Mouse (Mus musculus) erythroid progenitor cell, adult 5-6 weeks (primary cell): ENCODE data around the gene Wipf2. TPM values are rescaled to one million over a fixed set of nuclear protein-coding genes. Genes with fewer than 3 reads are reported as not detected.
"Not testable (repeated sequence)": the region's sequence is repeated elsewhere in the genome, so short reads cannot be mapped to it uniquely, and the experiment has no call there.

Experiments used
- ATAC-seq: replicated peaks from 2 replicates; pipeline ENCODE4 v1.8.0; 2016; ENCODE audit warnings: moderate number of reproducible peaks, mild to moderate bottlenecking, moderate TSS enrichment, inconsistent platforms; ENCODE audit not compliant: poor library complexity, low FRiP score, severe bottlenecking
- total RNA-seq, 2 experiments: library from RNA; stranded (forward) in 1 of 2; stranded (reverse) in 1 of 2; fragments of 150-400 nt in 1 of 2; fragments of 186-747, 209-891 nt in 1 of 2; gene quantifications; 2 replicates each; pipeline versions ENCODE4 v1.2.3 to v1.2.4; 2015 to 2017; ENCODE audit warnings: low replicate concordance in 2 of 2

Wipf2 gene
- total RNA-seq, 2 experiments from 2014 or later, result 8.2 to 15.1 TPM

DNA sequence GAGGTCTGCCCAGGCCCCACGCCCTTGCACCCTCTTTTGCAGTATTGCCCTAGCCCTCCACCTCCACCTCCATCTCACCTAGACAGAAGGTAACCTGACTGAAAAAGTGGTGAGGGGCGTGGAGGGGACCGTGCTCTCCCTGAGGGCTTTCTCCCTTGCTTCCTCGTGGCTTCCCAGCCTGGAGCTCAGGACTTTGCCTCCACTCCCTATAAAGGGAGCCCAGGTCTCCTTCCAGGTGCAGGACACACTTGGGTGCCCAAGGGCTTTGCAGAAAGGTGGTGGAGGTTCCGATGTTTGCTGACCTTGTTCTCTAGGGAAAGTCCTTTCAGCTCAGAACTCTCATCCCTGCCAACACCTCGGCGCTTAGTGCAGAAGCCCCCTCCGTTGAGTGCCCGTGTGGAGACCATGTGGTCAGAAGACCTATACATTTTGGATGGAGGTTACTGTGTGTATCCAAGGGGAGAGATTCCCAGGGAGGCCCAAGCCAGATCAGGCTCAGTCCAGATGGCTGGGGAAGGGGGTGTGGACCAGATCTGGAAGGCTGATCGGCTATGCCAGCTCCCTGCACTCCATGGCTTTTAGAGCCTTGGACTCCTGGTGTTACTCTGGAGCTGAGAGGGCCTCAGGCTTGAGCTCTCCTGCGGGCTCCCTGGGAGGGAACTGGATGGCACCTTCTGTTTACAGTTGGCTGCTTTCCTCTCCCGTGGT is 64.9 kb downstream of the Wipf2 start:
- no peak for ATAC-seq

DNA sequence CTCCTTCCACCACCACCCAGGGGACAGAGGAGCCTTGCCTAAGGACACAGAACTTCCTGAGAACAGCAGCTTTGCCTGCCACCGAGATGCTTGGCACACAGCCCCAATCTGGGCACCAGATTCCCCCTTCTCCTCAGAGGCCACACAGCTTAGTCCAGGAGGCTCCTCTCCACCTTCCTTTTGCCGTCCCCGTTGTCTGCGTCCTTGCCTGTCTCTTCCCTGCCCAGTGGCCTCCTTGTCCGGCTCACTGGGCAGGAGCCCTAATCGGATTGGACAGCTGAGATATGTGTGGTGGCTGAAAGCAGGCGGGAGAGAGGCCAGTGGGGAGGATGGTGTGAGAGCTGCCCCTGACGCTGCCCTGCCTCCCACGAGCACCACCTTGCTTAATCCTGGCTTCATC is 66.1 kb downstream of the Wipf2 start:
- no peak for ATAC-seq

GRCm38 (mm10) chr11:98930127-98930601 is 66.7 kb downstream of the Wipf2 start:
- no peak for ATAC-seq

DNA sequence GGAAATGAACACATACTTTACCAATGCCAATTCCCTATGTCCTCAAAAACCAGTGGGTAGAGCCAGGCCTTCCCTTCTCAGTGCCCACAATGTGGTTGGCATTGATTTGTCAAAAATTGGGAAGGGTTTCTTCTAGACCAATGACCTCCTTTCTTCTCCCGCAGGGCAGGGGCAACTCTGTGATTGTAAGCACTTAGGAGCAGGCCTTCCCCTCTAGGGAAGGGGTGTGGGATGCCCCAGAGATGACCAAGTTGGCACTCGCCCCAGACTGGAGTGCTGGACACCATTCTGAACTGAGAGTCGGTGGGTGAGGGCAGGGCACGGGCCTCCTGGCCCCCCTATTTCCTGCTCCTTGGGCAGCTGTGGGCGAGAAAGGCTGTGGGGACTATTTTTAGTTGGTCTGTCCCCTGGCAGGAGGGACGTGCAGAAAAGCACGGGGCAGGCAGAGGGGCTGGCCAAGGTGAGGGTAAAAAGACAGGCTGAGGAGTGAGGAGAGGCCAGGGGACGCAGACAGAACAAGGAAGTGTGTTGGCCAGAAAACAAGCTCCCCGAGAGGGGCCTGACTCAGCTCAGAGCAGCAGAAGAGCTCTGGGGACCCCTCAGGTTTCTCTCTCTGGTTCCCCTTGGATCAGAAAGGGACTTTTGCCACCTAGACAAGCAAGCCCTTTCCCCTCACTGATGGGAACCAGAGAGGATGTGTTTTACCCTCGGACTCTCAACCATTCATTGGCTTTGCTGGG is 67.5 kb downstream of the Wipf2 start:
- no peak for ATAC-seq

GRCm38 (mm10) chr11:98931513-98932292 is 68.3 kb downstream of the Wipf2 start:
- no peak for ATAC-seq

DNA sequence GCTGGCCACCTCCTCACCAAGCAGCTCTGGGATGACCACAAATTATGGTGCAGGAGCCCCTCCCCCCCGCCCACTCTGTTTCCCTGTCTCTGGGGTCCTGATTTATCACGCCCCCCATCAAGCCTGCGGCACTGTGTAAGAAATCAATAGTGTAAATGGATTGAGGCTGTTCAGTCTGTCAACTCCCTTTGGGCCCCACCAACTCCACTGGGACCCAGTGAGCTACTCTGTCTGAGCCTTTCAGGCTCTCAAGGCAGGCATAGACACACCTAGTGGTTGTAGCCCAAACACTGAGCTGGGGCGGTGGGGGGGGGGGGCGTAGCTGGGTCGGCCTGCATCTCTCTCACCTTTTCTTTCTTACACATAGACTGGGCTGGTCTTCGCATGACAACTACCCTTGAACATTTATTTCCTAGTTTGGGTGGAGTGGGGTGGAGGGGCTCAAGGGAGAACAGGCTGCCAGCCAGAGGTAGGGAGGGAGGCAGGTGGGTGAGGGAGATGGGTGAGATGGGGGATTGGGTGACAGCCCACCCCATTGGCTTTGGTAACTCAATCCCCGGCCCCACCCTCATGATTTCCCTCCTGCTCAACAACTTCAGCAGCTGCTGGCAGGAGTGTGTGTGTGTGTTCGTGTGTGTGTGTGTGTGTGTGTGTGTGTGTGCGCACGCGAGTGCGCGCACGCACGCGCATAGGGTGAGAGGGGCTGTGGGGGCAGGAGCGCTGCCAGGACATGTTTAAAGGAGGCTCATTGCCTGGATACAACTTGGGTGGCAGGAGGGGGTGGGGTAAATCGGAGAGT is 69.1 kb downstream of the Wipf2 start:
- no peak for ATAC-seq

- no peak for ATAC-seq
These were observed 69.7 kb downstream of the Wipf2 start for GRCm38 (mm10) chr11:98933151-98933550.

DNA sequence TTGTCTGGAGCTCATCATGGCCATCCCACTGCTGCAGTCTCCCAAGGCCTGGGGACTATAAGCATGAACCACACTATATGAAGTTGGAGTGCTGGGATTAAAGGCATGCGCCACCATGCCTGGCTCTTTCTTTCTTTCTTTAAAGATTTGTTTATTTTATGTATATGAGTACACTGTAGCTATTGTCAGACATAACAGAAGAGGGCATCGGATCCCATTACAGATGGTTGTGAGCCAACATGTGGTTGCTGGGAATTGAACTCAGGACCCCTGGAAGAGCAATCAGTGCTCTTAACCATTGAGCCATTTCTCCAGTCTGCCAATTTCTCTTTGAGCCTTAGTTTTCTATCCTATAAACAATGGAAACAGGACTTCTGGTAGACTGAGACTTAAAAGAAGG is 70.4 kb downstream of the Wipf2 start:
- ATAC-seq, result not testable (repeated sequence)

DNA sequence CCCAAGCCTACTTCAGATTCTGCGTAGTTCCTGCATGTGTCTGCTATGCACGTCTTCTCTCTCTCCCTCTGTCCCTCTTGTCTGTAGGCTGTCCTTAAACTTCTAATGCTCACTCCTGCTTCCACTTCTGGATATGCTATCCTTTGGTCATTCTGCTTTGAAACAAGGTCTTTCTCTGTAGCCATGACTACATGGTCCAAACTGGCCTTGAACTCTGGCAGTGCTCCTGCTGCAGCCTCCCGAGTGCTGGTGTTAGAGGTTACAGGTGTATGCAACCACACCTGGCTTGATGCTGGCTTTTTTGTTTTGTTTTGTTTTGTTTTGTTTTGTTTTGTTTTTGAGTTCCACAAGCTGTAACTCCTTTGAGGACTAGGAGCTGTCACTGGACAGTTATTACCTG is 70.9 kb downstream of the Wipf2 start:
- no peak for ATAC-seq

GRCm38 (mm10) chr11:98935123-98935522 is 71.7 kb downstream of the Wipf2 start:
- no peak for ATAC-seq

DNA sequence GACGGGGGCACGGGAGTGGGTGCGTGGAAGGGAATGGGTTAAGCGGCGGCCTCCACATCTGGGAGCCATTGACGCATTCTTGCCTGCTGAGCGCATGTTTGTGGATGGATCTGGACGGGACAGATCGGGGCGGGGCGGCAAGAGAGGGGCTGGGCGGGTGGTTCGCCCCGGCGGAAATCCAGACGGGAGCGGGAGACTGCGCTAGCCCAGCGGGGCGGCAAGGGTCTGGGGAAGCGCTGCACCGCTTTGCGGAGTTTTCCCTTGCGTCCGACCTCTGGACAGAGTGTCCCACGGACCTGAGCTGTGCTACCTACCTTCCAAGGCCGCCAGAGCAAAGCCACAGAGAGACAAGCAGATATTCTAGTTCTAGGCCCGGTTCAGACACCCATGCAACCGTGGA is 72.7 kb downstream of the Wipf2 start:
- no peak for ATAC-seq

DNA sequence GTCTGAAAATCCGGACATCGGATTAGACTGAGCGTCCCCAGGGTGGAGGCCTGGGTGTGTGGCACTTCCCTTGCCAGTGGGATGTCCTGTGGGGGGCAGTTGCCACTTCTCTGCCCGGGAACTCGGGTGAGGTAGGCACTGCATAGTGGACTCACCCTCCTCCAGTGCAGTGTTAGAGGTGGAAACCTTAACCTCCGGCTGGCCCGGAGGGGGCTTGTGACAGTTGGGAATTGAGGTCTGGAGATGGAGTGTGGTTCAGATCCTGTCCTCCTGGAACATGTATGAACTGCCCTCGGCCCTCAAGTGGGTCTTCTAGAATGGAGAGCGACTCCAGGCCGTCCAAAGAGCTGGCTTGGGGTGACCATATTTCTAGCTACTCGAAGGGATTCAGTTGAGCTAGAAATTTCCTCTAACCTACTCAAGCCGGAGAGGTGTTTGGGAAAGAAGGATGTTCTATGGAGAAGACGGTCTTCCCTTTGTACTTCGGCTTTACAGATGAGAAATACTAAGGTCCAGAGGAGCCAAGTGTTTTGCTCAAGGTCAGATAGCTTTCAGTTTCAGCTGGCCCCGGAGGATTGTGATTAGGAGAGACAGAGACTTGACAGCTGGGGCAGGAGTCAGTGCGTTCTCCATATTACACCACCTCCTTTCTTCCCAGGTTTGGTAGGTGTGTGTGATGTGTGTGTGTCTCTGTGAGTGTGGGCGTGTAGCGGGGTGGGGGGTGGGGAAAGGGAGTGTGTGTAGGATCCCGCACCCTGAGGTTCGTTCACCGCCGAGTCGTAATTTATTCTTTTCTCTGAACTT is 73.4 kb downstream of the Wipf2 start:
- ATAC-seq, result no peak

DNA sequence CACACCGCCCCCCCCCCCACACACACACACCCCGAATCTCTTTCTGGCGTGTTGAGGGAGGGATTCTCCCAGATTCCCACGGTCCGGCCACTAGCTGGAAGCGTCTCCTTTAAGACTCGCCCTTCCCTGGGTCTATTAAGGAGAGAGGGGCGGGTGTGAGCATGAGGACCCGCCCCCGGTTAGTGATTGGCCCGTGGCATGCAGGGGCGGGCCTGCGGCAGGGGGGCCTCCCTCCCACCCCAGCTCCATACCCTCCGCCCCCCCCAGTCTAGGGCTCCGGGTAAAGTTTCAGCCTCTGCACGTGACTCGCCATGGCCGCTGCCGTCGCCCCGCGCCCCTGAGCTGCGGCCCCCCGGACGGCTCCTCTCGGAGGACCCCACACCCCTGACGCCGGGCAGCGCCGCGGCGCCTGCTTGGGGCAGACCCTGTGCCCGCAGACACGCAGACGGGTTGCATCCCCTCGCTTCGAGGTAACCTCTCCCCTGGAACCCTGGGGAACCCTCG is 74.0 kb downstream of the Wipf2 start:
- ATAC-seq, result peak; percentile 43

DNA sequence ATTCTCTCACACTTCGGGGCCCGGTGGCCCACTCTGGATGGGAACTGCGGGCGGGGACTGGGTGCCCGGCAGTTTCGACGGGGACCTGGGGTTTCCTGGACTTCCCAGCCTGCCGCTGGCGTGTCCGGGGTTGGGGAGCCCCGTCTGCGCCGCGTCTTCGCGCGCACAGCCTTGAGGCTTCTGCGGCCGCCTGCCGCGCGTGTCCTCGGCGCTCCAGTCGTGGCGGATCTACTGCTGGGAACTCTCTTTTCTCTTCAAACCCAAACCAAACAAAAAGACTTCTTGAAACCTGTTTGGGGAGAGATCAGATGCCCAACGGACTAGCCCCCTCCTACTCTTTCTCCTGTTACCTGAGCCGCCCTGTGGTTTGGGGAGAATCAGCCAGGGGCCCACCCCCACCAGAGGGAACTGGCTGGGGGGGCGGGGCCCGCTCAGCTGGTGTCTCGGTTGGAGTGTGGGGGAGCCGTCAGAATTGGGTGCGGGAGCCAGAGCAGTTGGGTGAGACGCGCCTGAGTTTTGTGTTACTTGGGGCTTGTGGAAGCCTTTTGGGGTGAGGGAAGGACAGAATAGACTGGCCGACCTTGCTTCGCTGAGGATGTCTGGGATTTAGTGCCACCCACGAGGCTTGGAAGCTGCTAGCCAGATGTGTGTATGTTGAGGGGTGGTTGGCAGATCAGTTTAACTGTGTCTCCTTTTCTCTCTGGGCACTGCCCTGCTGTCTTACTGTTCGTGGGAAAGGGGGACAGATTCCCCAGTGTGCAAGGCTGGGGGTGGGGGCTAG is 74.7 kb downstream of the Wipf2 start:
- no peak for ATAC-seq

GRCm38 (mm10) chr11:98938701-98939083 is 75.3 kb downstream of the Wipf2 start:
- no peak for ATAC-seq

DNA sequence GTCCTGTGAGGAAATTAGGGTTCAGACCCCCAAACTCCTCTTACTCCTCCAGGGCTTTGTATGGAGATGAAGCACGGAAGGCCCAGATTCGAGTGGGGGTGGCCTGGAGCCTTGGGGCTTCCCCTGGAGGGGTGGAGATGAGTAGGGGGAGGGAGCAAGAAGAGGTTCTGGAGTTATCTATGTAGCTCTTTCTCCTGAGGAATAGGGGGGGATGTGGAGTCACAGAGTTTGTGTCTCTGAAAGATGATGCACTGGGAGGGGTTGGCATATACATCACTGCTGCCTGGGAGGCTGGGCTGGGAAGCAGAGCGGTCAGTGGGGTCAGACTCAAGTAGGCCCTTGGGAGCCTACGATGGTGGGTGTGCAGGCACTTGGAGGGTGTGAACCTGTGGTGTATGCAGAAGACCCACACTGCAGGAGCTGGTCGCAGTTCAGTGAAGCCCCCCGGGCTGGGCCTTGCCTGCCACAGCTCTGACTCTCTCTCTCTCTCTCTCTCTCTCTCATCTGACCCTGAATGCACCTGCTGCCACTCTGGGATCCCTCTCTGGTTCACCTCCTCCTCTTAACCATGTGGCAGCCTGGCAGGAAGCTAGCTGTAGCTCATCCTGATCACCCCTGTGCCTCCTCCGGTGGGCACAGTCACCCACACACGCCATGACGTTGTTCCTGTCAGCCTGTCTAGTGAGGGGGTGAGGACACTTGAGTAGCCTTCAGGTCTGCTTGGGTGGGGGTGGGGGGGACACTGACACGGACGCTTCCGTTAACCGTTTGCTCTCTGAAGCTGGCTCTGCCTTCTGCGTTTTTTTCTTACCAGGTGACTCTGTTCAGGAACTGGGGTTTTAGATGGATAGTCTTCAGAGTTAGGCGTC is 75.9 kb downstream of the Wipf2 start:
- no peak for ATAC-seq

DNA sequence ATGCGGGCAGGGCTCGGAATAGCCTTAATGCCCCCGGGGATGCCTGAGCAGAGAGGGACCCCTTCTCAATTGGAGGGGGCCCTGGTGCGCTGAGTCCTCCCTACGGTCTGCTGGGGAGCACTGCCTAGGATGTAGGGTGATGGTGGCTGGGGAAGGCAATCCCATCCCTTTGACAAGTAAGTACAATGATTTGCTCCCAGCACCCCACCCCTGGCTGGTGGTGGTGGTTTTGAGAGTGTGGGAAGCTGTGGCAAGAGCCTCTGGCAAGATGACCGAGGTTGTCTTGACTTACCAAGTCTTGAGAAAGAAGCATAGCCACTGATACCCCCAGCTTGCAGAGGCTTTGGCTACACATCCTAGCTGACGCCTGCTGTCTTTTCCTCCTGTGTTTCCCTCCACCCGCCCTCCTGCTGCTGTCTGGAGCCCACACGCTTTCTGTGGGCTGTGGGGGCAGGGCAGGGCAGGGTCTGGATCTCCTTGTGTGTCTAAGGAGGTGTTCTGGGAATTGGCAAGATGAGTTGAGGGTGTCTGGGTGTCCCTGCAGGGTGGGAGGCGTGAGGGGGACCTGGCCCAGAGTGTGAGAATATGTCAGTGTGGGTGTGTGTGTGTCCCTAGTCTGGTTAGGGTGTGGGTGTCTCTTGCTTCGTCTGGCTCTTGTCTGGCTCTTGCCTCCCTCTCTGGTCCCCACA is 76.7 kb downstream of the Wipf2 start:
- ATAC-seq, result no peak
